Mouse (Mus musculus) cerebellum, adult 11-12 months (tissue): ENCODE results near the gene Gm815.

Experiments used
- DNase-seq: peaks from one replicate; pipeline ENCODE4 v3.0.0; 2022

Gene Gm815

DNA sequence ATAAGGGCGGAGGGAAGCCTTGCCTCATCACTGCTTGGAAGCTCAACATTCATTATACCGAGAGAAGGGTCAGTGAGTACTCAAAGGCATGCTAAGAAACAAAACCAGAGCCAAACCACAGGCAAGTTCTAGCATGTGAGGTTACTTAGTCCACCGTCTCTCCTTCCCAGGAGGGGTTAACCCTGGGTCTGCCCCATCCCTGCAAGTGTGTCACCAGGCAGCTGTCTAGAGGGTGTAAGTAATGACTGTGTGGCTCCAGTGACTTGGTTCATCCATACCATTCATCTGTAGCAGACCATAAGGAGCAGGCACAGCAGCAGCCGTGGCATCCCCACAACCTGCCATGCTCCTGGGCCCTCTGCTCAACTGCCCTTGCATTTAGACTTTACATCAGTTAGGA, 5.8 kb upstream of the Gm815 start:
- DNase-seq, result no peak

DNA sequence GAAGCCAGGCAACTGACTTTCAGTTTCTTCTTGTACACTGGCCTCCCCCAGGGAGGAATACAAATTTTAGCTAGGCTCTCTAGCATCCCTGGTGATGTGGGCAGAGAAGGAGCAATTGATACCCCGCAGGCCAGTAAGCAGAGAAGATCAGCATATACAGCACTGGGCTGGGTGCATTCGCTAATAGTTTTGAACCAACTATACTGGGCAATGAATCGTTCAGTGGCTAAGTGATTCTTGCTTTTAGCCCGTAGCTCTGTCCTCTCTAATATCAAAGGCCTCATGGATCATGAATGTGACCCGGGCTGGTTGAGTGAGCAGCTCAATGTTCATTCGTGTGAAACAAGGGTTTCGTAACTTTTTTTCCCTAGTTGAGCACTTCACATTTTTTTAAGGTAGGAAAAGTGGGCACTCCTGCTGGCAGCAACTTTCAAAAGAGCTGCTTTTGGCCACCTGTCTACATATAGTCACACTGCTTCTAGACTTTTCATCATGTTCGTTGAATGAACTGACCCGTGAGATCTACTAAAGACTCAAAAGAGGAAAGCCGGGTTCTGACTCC, 3.7 kb upstream of the Gm815 start:
- no peak for DNase-seq

DNA sequence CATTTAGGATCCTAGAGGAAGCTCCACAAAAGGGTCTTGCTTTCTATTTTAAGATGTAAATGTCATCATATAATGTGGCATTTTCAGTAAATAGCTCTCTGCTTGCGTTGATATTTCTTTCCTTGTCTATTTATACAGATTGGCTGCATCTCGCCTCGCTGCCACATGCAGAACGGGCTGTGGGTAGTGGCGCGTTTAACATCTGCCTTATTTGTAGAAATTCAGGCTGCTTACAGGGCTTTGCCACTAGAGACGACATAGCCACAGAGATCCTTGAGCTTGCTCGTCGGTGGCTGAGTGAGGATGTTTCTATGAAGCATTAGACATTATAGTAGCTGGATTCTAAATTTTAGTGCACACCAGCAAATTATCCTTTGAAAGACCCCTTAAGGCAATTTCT, 2.5 kb downstream of the Gm815 start:
- DNase-seq, result no peak

DNA sequence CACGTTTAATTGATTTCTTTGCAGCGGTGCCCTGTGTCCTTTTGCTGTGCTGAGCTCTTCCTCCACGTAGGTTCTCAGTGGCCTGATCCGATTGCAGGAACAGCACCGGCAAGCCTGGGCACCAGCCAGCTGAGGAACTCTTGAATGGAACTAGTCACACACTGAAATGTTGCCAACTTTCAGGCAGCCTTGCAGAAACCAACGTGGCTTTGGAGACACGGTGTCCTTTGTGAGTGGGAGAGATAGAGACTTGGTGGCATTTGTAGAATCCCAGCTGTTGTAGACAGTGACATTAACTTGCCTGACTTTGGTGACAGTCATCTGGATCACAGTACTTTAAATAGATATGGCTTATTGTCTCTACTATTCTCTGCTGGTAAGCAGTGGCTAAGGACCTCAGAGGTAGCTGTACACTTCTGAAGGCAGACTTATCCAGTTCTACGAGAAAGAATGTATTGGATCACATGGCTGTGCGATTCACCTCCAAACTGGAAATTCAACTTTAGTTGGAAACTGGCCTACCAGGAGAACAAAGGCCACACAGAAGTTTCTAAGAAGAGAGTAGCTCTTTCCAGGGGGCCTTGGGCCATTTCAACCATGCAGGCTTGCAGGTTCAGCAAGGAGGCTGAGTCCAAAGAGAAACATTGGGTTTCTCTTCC, 5.8 kb downstream of the Gm815 start:
- DNase-seq, result no peak

DNA sequence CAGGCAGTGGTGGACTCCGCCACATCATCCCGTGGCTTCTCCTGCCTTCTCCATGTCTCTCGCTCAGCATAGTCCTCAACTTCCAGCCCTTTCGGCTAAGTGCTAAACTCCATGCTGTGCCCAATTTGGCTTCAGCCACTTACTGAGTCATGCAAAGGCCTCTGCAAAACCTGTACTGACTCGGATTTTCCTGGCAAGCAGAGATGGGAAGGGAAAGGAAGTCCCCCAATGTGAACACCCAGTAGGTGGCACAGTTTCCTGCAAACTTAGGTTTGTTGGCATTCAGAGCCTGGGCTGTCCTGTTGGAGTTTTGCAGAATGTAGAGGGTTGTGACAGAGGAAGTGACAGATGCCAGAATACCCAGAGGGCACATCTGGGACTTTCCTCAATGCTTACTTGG, 7.2 kb downstream of the Gm815 start:
- DNase-seq, result peak; percentile 11

DNA sequence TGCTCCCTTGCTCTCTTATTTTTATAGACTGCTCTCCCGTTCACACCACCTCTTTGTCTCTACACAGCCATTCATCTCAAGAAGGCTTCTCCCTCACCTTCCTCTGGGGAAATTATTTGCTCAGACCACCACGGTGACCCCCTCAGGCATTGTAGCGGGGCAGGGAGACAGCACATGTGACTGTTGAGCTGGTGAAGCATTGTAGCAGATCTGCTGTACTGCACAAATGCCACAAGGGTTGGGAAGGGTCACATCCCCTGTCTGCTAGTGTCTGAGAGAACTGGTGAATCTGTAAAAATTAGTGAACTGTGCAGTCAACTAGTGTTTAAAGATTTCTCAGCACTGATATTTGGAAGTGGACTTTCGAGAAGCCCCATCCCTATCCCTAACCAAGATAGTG, 16.5 kb downstream of the Gm815 start:
- DNase-seq, result no peak

DNA sequence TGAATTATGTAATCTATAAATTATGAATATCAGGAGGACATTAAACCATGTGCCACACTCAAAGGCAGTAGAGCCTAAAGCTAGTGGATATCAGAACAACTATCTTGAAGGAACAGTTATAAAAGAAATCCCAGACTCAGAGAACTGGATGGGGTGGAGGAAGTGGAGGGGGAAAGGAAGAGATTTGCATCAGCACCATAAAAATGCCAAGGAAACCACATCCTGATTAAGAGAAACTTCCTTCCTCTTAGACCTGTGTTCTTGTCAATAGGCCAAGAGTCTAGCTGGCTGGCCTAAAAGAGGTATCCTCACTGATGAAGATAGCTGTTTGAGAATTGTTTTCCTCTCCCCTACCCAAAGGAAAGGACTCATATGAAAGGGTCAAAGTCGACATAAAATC, 28.6 kb downstream of the Gm815 start:
- no peak for DNase-seq

DNA sequence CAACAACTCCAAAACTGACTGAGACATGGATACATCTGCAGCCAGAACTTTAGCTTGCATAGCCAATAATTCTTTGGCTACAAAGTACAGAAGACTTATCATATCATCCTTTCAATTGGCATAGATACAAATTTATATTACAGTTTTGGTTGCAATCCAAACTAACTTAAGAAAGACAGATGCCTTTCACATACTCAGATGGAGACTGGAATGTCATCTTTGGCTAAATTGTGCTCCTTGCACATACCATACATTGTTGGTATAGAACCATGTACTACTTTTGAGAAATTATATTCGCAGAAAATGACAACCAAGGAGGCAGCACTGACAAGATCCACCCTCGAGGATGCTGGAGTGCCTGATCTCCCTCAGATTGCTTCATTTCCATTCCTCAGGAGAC, 35.1 kb downstream of the Gm815 start:
- DNase-seq, result no peak

DNA sequence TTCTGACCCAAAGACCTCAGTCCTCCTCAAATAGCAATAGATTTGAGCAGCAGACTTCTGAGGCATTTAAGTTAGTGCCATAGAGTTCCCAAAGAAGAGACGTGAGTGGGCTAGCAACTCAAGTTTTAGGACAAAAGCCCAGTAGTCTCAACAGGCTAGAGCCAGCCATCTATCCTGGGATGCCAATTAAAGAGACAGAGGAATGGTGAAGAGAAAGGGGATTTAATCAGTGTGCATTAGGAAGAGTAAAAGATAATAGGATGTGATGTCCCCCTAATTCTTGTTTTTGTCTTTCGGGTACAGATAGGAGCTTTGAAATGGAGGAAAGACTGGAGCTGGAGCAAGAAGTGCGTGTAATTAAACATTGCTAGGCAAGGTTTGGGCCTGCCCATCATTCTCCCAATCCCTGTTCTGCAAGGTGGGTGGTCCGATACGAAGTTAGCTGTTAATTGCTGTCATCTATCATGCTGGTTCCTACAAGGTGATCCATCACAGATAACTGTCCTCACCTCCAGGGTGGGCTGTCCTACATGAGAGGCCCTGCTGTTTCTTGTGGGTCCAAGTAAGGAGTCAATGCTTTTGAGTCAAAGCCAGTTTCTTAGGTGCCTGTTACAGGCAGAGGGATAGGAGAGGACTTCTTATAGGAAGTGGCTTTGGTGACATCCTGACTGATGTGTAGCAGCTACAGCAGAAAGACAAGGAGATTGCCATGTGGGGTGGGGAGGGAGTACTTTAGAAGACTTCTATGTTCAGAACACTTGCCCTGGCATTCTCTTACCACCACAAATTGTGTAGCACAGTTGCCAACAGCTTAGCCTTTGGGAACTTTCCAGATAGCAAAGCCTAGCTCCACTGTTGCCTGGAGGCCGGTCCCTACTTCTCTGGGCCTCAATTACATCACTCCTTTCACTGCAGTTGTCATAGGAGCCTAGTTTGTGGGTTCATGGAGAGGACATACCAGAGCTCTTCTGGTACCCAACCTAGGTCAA, 44.9 kb downstream of the Gm815 start:
- no peak for DNase-seq

DNA sequence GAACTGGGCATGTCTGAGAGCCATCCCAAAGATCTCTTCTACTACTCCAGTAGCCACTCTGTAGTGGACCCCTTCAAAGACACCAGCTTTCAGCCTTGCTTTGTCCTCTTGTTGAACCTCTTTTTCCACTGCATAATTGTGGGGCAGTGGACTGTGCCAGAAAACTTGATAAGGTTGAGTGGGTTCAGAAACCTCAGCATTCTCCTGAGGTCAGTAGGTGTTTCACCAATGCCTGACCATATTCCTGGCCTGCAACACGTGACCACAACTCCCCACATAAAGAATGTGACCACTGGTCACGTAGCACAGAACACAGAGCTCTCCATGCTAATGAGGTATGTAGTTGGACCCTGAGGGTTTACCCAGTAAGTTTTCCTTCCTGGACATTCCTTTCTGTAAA, 48.5 kb downstream of the Gm815 start:
- no peak for DNase-seq
